8 mouse cellular contexts compared by ENCODE assay signal in the genomic region with DNA sequence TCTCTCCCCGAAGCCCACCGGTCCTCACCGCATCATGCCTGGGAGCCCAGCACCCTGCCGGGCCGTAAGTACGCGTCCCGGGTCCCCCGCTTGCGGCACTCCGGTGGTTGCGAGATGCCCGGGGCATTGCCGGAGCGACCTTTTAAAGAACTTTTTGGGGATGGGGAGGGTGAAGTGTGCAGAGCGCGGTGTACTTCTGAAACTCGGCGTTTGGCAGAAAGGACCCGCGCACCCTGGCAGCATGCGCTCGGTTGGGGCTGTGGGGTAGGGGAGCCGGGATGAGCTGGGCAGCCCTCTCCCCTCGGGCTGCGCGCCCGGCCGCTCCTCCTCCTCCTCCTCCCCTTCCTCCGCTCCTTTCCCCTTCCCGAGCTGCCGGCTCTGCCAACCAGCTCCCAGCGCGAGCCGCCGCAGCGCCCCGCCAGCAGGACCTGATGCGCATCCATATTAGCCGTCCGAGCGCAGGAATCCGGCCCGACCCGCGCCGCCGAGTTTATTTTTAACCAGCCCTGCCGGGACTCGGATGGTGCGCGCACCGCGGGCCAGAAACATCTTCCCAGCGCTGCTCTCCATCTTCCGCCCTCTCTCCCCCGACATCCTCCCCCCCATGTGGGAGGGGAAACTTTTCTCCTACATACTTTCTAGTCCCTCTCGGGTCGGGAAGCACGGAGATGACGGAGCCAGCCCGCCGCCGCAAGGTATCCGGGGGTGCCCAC. TPM values are rescaled to one million over a fixed set of nuclear protein-coding genes. Genes with fewer than 3 reads are reported as not detected.
A peak's percentile ranks its signal among the peaks of the same experiment; 100 is the strongest.
DNase-seq lines count a peak whose midpoint lies in the region; ATAC-seq and TF ChIP-seq lines count a peak whose summit lies in the region.

No protein-coding gene starts in this region.

- ATAC-seq in intestine, postnatal 0 days, result peak; percentile 34
- ATAC-seq in midbrain, embryonic 16.5 days, result peak; percentile 57

- peaks cover 13% of the 10 kb centered on the region for H3K4me1 ChIP-seq in intestine, postnatal 0 days (replicated peaks; ENCODE audit: control insufficient read depth, insufficient read depth, low read length)
- H3K4me1 ChIP-seq in midbrain, embryonic 16.5 days (ENCODE audit: control insufficient read depth, insufficient read depth, low read length), result peaks cover 27% of the 10 kb centered on the region

- DNase-seq in layer of hippocampus, adult 11-12 months (ENCODE audit: low spot score), result peak; percentile 38
- no peak for DNase-seq in layer of hippocampus, adult 9-10 months (ENCODE audit: low spot score)
- DNase-seq in embryo, embryonic 11.5 days (ENCODE audit: low read depth, low spot score), result peak; percentile 49
- DNase-seq in gastrocnemius, postnatal 4 days (ENCODE audit: low spot score in 2 of 2), result peak; percentile 43 to 73
- peak; percentile 73 for DNase-seq in liver
- peak; percentile 22 to 44 for DNase-seq in spleen, postnatal 14 days (ENCODE audit: low spot score in 2 of 2)

- no peaks in the 10 kb centered on the region for H3K36me3 ChIP-seq in intestine, postnatal 0 days (ENCODE audit: control insufficient read depth, insufficient read depth)
- H3K36me3 ChIP-seq in midbrain, embryonic 16.5 days (ENCODE audit: control insufficient read depth, insufficient read depth, low read length), result no peaks in the 10 kb centered on the region

- no peaks in the 10 kb centered on the region for H3K27me3 ChIP-seq in intestine, postnatal 0 days (replicated peaks; ENCODE audit: control insufficient read depth, insufficient read depth, low read length)
- peaks cover 35% of the 10 kb centered on the region for H3K27me3 ChIP-seq in midbrain, embryonic 16.5 days (ENCODE audit: control insufficient read depth, insufficient read depth, low read depth, low read length)

- no peaks in the 10 kb centered on the region for H3K9me3 ChIP-seq in intestine, postnatal 0 days (ENCODE audit: control insufficient read depth)
- H3K9me3 ChIP-seq in midbrain, embryonic 16.5 days (replicated peaks; ENCODE audit: control insufficient read depth, low read length, poor library complexity, severe bottlenecking), result no peaks in the 10 kb centered on the region

- WGBS in intestine, postnatal 0 days, result under 1% methylated on average over 61 of the region's 65 CpGs
- under 1% methylated on average over 62 of the region's 65 CpGs for WGBS in midbrain, embryonic 16.5 days

- peak overlapping the region; percentile 98 for H3K4me2 ChIP-seq in intestine, postnatal 0 days (replicated peaks; ENCODE audit: low read depth)
- peak overlapping the region; percentile 97 for H3K4me2 ChIP-seq in midbrain, embryonic 16.5 days (ENCODE audit: low read length)

- peak overlapping the region; percentile 90 for H3K9ac ChIP-seq in intestine, postnatal 0 days (ENCODE audit: low read depth, low read length)
- H3K9ac ChIP-seq in midbrain, embryonic 16.5 days (ENCODE audit: low read depth, low read length), result peak overlapping the region; percentile 56

- H3K27ac ChIP-seq in intestine, postnatal 0 days (ENCODE audit: low read depth, low read length), result peak overlapping the region; percentile 97
- 0 out of 2 replicates have a peak overlapping the region, but pooled peaks have one; percentile 34 for H3K27ac ChIP-seq in midbrain, embryonic 16.5 days (ENCODE audit: low read length)

- H3K4me3 ChIP-seq in intestine, postnatal 0 days (ENCODE audit: low read depth, low read length), result peak overlapping the region; percentile 83
- H3K4me3 ChIP-seq in midbrain, embryonic 16.5 days (ENCODE audit: low read depth, low read length), result peak overlapping the region; percentile 49

- no peak for TF ChIP-seq CTCF in intestine, postnatal 0 days (IDR thresholded peaks at IDR 0.05; ENCODE audit: low read depth)

RNA-seq across cellular contexts. Expression of a gene that starts 48.2 kb away (rescaled TPM):
- total RNA-seq in gastrocnemius, postnatal 4 days (2021), result 10 to 100 TPM; 51.0 to 53.6 TPM
- 9.6 and 10.6 TPM in 2 replicates for polyA plus RNA-seq in intestine, postnatal 0 days (2015; fragmentation: Nextera tagmentation; extraction: Ambion mirVana)
- 2.6 and 3.0 TPM in 2 replicates for polyA plus RNA-seq in midbrain, embryonic 16.5 days (2015; fragmentation: Nextera tagmentation; extraction: Ambion mirVana)
